Mouse (Mus musculus) G1E (cell line): ENCODE measurements at regions not wholly inside any gene's neighbourhood (a gene's known extent, or its start where the extent isn't known, plus 50 kb on each side); places are given as distances from the start of the nearest gene placed in this dataset.

Experiments used
- ATAC-seq: 2 replicates; pipeline ENCODE4 v1.8.0; 2016; ENCODE audit warnings: mild to moderate bottlenecking; ENCODE audit not compliant: insufficient number of reproducible peaks, poor library complexity, low FRiP score, severe bottlenecking; ENCODE audit errors: extremely low read depth
- DNase-seq: peaks from one replicate; pipeline ENCODE4 v3.0.0; 2012; ENCODE audit warnings: low spot score
- H3K27me3 ChIP-seq: 2 replicates; pipeline ENCODE4 v1.6.1; 2012; ENCODE audit warnings: mild to moderate bottlenecking, low read length, inconsistent platforms; ENCODE audit not compliant: insufficient read depth
- H3K36me3 ChIP-seq: replicated peaks from 2 replicates; pipeline ENCODE3; 2012; ENCODE audit warnings: mild to moderate bottlenecking, inconsistent platforms
- H3K4me1 ChIP-seq: 2 replicates; pipeline ENCODE4 v1.6.1; 2012; ENCODE audit warnings: low read depth, low read length, inconsistent platforms, mixed read lengths; ENCODE audit not compliant: insufficient read depth
- H3K4me3 ChIP-seq: 2 replicates; pipeline ENCODE4 v1.5.1; 2012; ENCODE audit warnings: low read depth, mild to moderate bottlenecking, inconsistent platforms, low read length, moderate library complexity, mixed read lengths
- H3K9me3 ChIP-seq: replicated peaks from 2 replicates; pipeline ENCODE4 v1.6.1; 2012; ENCODE audit warnings: inconsistent platforms
- CTCF ChIP-seq: IDR thresholded peaks from 2 replicates; pipeline ENCODE4 v1.5.1; 2012; ENCODE audit warnings: low read depth, low read length, inconsistent platforms, mixed read lengths
- GATA1 ChIP-seq: IDR thresholded peaks from 2 replicates; pipeline ENCODE4 v1.6.1; 2012; ENCODE audit warnings: borderline replicate concordance, low read length, inconsistent platforms, mixed read lengths
- GATA2 ChIP-seq: IDR thresholded peaks from 2 replicates; pipeline ENCODE4 v1.6.1; 2012; ENCODE audit warnings: low read depth, low read length, inconsistent platforms, borderline replicate concordance
- POLR2AphosphoS5 ChIP-seq: IDR thresholded peaks from 2 replicates; pipeline ENCODE4 v1.6.1; 2012; ENCODE audit warnings: low read depth, low read length, inconsistent platforms; ENCODE audit not compliant: insufficient replicate concordance
- TAL1 ChIP-seq: conservative IDR thresholded peaks from 2 replicates; pipeline ENCODE4 v1.6.1; 2012; ENCODE audit warnings: low read depth, low read length, inconsistent platforms, mixed read lengths

DNA sequence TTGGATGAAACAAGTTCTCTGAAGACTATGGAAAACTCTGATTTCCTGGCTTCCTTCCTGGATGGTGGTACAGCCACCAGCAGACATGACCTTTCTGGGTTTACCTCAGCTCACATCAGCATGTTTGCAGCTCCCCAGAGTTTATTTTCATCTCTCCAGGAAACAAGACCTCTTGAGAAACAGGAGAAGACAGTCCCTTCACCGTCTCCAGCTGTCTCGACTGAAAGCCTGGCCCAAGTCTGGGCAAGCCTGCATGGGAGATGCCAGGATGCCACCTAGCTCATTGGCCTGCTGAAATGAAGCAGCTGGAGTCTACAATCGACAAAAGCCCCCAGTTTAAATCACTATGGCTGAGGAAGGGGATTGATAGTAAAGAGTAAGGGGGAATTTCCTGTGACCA, 131.6 kb upstream of the Zfand5 start:
- Histone ChIP-seq H3K36me3 (no peaks in the 10 kb centered on the region), H3K27me3 (no peaks in the 10 kb centered on the region), H3K4me1 (peaks cover 5% of the 10 kb centered on the region; the same call in 1 of the 2 replicates), H3K9me3 (no peaks in the 10 kb centered on the region), H3K4me3 (no peak overlapping the region)
- DNase-seq = no peak
- ATAC-seq = no peak
- TF ChIP-seq GATA1 = no peak
- no peak for TF ChIP-seq CTCF

GRCm38 (mm10) chr19:21138998-21139495, 133.0 kb upstream of the Zfand5 start:
- TF ChIP-seq GATA2 (no peak), TAL1 (no peak), POLR2AphosphoS5 (no peak), CTCF (no peak), GATA1 (no peak)
- H3K4me3 ChIP-seq = no peak overlapping the region
- DNase-seq (no peak), ATAC-seq (no peak)
- H3K27me3 ChIP-seq = no peaks in the 10 kb centered on the region
- no peaks in the 10 kb centered on the region for H3K4me1 ChIP-seq
- H3K9me3 ChIP-seq = no peaks in the 10 kb centered on the region
- no peaks in the 10 kb centered on the region for H3K36me3 ChIP-seq

- no peak overlapping the region for H3K4me3 ChIP-seq
These were observed 135.3 kb upstream of the Zfand5 start for GRCm38 (mm10) chr19:21136756-21137155.

GRCm38 (mm10) chr19:21135998-21136380, 136.1 kb upstream of the Zfand5 start:
- H3K9me3 ChIP-seq = no peaks in the 10 kb centered on the region
- no peaks in the 10 kb centered on the region for H3K36me3 ChIP-seq
- H3K4me1 ChIP-seq = no peaks in the 10 kb centered on the region
- H3K4me3 ChIP-seq = no peak overlapping the region
- TF ChIP-seq GATA2 = no peak
- no peak for TF ChIP-seq CTCF
- no peak for TF ChIP-seq POLR2AphosphoS5
- TF ChIP-seq TAL1 = no peak
- no peak for TF ChIP-seq GATA1
- DNase-seq = no peak
- ATAC-seq = no peak
- H3K27me3 ChIP-seq = no peaks in the 10 kb centered on the region

More at GRCm38 (mm10) chr19:21136756-21137155, 135.3 kb upstream of the Zfand5 start:
- ATAC-seq (no peak), DNase-seq (no peak)
- TF ChIP-seq POLR2AphosphoS5 (no peak), GATA2 (no peak), GATA1 (no peak), TAL1 (no peak), CTCF (no peak)
- no peaks in the 10 kb centered on the region for H3K27me3 ChIP-seq
- H3K36me3 ChIP-seq = no peaks in the 10 kb centered on the region
- no peaks in the 10 kb centered on the region for H3K9me3 ChIP-seq
- no peaks in the 10 kb centered on the region for H3K4me1 ChIP-seq

GRCm38 (mm10) chr19:21135297-21135997, 136.6 kb upstream of the Zfand5 start:
- Histone ChIP-seq H3K4me3 (no peak overlapping the region), H3K36me3 (no peaks in the 10 kb centered on the region), H3K9me3 (no peaks in the 10 kb centered on the region), H3K27me3 (no peaks in the 10 kb centered on the region), H3K4me1 (no peaks in the 10 kb centered on the region)
- DNase-seq (no peak), ATAC-seq (no peak)
- TF ChIP-seq POLR2AphosphoS5 (no peak), GATA1 (no peak), CTCF (no peak), TAL1 (no peak), GATA2 (no peak)

DNA sequence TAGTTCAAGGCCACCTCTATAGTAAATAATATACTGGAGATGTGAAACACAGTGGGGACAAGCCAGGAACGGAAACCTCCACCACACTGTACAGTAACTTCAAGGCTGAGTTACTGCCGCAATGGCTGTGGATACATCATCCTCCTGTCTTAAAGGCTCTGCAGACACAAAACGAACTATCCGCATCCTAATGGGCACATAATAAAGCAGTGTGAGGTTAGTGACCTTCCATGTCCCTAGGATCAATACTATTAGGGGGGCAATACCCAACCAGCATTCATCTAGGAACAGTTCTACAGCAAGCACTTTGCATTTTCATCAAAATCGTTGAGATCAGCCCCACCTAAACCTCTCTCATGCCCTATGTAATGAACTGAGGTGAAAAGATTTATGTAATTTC, 142.4 kb upstream of the Zfand5 start:
- H3K9me3 ChIP-seq = no peaks in the 10 kb centered on the region
- H3K4me1 ChIP-seq = no peaks in the 10 kb centered on the region
- H3K27me3 ChIP-seq = no peaks in the 10 kb centered on the region
- no peak overlapping the region for H3K4me3 ChIP-seq
- TF ChIP-seq TAL1 = no peak
- TF ChIP-seq GATA2 = no peak
- no peak for TF ChIP-seq CTCF
- no peak for TF ChIP-seq GATA1
- no peak for TF ChIP-seq POLR2AphosphoS5
- no peak for DNase-seq
- H3K36me3 ChIP-seq = no peaks in the 10 kb centered on the region
- ATAC-seq = no peak
